Mouse (Mus musculus) liver, adult 2 months (tissue): Measurements from ENCODE around the gene Plekhm1. TPM values are rescaled to one million over a fixed set of nuclear protein-coding genes. Genes with fewer than 3 reads are reported as not detected.

Experiments used
- DNase-seq: peaks from one replicate; pipeline ENCODE4 v3.0.0-alpha.2; 2011; ENCODE audit warnings: low read depth, low spot score; ENCODE audit errors: extremely low read depth
- H3K27ac ChIP-seq: fragments of 200-500 bp; replicated peaks from 2 replicates; pipeline ENCODE4 v1.5.1; 2012; ENCODE audit warnings: low read depth, mild to moderate bottlenecking, control low read depth, inconsistent platforms, low read length; ENCODE audit not compliant: insufficient read depth
- H3K27me3 ChIP-seq: fragments of 200-500 bp; 2 replicates; pipeline ENCODE4 v1.6.1; 2012; ENCODE audit warnings: mild to moderate bottlenecking, moderate library complexity, low read length, inconsistent platforms; ENCODE audit not compliant: control insufficient read depth, insufficient read depth
- H3K36me3 ChIP-seq: fragments of 200-500 bp; 2 replicates; pipeline ENCODE4 v1.6.1; 2012; ENCODE audit warnings: low read length, inconsistent platforms; ENCODE audit not compliant: control insufficient read depth, insufficient read depth
- H3K4me1 ChIP-seq: fragments of 200-500 bp; 2 replicates; pipeline ENCODE4 v1.6.1; 2011; ENCODE audit warnings: low read length; ENCODE audit not compliant: control insufficient read depth, insufficient read depth
- H3K4me3 ChIP-seq: fragments of 200-500 bp; 2 replicates; pipeline ENCODE4 v1.5.1; 2011; ENCODE audit warnings: low read depth, mild to moderate bottlenecking, control low read depth, low read length, moderate library complexity; ENCODE audit not compliant: insufficient read depth
- H3K79me2 ChIP-seq: fragments of 200-500 bp; 2 replicates; pipeline ENCODE4 v1.6.1; 2012; ENCODE audit warnings: inconsistent platforms, mild to moderate bottlenecking, low read length, moderate library complexity; ENCODE audit not compliant: control insufficient read depth, insufficient read depth
- H3K9ac ChIP-seq: fragments of 200-500 bp; 2 replicates; pipeline ENCODE4 v1.6.1; 2012; ENCODE audit warnings: low read depth, mild to moderate bottlenecking, control low read depth, inconsistent platforms, low read length
- CTCF ChIP-seq: fragments of 200-500 bp; IDR thresholded peaks from 2 replicates; pipeline ENCODE4 v1.5.1; 2011; ENCODE audit warnings: low read depth, low read length, control low read depth
- POLR2A ChIP-seq: fragments of 200-500 bp; IDR thresholded peaks from 2 replicates; pipeline ENCODE4 v1.6.1; 2011; ENCODE audit warnings: low read length, control low read depth; ENCODE audit not compliant: insufficient read depth; ENCODE audit errors: extremely low read depth
- WGBS: fragments of 180-500 bp; shearing (Covaris S2); methylation state at CpG from one replicate; pipeline ENCODE4 v1.1.7; 2018; 5-methylcytosine and 5-hydroxymethylcytosine counted together
- polyA plus RNA-seq: library from polyadenylated mRNA; depleted of rRNA; stranded (reverse); fragments of >200 nt; gene quantifications from 2 replicates; pipeline ENCODE4 v1.2.3, GENCODE M21; 2012
- total RNA-seq: library from RNA; depleted of rRNA; stranded (reverse); fragments of >200 nt; gene quantifications from 2 replicates; pipeline ENCODE4 v1.2.3, GENCODE M21; 2014

The Plekhm1 gene
- total and polyA plus RNA-seq, 2 experiments, result 3.5 to 9.8 TPM

GRCm38 (mm10) chr11:103399986-103400385 lies 12.5 kb downstream of the Plekhm1 start:
- peaks cover 5% of the 10 kb centered on the region; the same call in 1 of the 2 replicates for H3K79me2 ChIP-seq
- H3K27ac ChIP-seq, result peak overlapping the region; percentile 88
- H3K4me3 ChIP-seq, result no peak overlapping the region
- WGBS, result 13% methylated on average over 4 of the region's 4 CpGs
- peaks cover 8% of the 10 kb centered on the region for H3K4me1 ChIP-seq
- no peak for TF ChIP-seq CTCF
- TF ChIP-seq POLR2A, result no peak
- peak; percentile 89 for DNase-seq
- no peak overlapping the region for H3K9ac ChIP-seq
- H3K36me3 ChIP-seq, result peaks cover 14% of the 10 kb centered on the region; the same call in 1 of the 2 replicates
- no peaks in the 10 kb centered on the region for H3K27me3 ChIP-seq

DNA sequence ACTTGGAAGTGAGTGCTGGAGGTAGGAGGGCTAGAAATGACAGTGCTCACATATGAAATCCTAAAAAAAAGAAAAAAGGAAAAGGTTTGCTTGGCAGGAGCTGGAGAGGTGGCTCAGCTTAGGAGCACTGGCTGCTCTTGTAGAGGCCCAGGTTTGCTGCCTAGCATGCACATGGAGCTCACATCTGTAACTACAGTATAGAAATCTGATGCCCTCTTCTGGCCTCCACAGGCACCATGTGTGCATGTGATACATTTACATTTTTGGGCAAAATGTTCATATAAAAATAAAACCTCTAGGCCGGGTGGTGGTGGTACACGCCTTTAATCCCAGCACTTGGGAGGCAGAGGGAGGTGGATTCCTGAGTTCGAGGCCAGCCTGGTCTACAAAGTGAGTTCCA lies 13.4 kb downstream of the Plekhm1 start:
- DNase-seq, result no peak
- TF ChIP-seq POLR2A (no peak), CTCF (0 out of 2 replicates have a peak, but pooled peaks have one; percentile 21)
- WGBS, result 79% methylated on average over 3 of the region's 3 CpGs
- Histone ChIP-seq H3K36me3 (peaks cover 14% of the 10 kb centered on the region; the same call in 1 of the 2 replicates), H3K27ac (peak overlapping the region; percentile 86; the same call in 1 of the 2 replicates), H3K27me3 (no peaks in the 10 kb centered on the region), H3K4me3 (no peak overlapping the region), H3K9ac (no peak overlapping the region), H3K79me2 (peaks cover 5% of the 10 kb centered on the region; the same call in 1 of the 2 replicates), H3K4me1 (peaks cover 8% of the 10 kb centered on the region)

- Histone ChIP-seq H3K9ac (no peak overlapping the region), H3K27me3 (no peaks in the 10 kb centered on the region), H3K27ac (no peak overlapping the region), H3K4me3 (no peak overlapping the region), H3K4me1 (peaks cover 8% of the 10 kb centered on the region), H3K36me3 (peaks cover 15% of the 10 kb centered on the region; the same call in 1 of the 2 replicates), H3K79me2 (peaks cover 2% of the 10 kb centered on the region; the same call in 1 of the 2 replicates)
- DNase-seq, result no peak
- WGBS, result 97% methylated on average over 4 of the region's 4 CpGs
- no peak for TF ChIP-seq CTCF
- TF ChIP-seq POLR2A, result no peak
These were observed 15.8 kb downstream of the Plekhm1 start for GRCm38 (mm10) chr11:103396682-103397081.

DNA sequence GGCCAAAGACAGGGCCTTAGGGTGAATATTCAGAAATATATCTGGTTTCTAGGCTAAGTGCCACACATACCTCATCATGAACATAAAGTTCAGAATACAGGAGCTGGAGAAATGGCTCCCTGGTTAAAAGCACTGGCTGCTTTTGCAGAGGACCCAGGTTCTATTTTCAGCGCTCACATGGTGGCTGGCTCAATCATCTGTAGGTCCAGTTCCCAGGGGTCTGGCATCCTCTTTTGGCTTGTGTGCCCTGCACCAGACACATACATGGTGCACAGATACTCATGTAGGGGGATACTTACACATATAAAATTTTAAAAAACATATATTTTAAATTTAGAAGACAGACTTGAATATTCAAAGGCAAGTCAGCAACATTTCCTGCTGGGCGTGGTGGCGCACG lies 16.3 kb downstream of the Plekhm1 start:
- H3K79me2 ChIP-seq, result no peaks in the 10 kb centered on the region; the same call in 1 of the 2 replicates
- H3K4me3 ChIP-seq, result no peak overlapping the region
- peaks cover 8% of the 10 kb centered on the region for H3K4me1 ChIP-seq
- WGBS, result 96% methylated on average over 4 of the region's 4 CpGs
- TF ChIP-seq CTCF (no peak), POLR2A (no peak)
- H3K27ac ChIP-seq, result no peak overlapping the region
- peaks cover 16% of the 10 kb centered on the region; the same call in 1 of the 2 replicates for H3K36me3 ChIP-seq
- no peak for DNase-seq
- H3K27me3 ChIP-seq, result no peaks in the 10 kb centered on the region
- no peak overlapping the region for H3K9ac ChIP-seq

- Histone ChIP-seq H3K36me3 (peaks cover 19% of the 10 kb centered on the region; the same call in 1 of the 2 replicates), H3K79me2 (no peaks in the 10 kb centered on the region; the same call in 1 of the 2 replicates), H3K9ac (no peak overlapping the region), H3K27ac (no peak overlapping the region), H3K4me1 (0 out of 2 replicates have a peak, but pooled peaks cover 2% of the 10 kb centered on the region), H3K27me3 (no peaks in the 10 kb centered on the region), H3K4me3 (no peak overlapping the region)
- 91% methylated on average over 7 of the region's 7 CpGs for WGBS
- no peak for DNase-seq
- no peak for TF ChIP-seq POLR2A
- TF ChIP-seq CTCF, result no peak
These were observed 17.9 kb downstream of the Plekhm1 start for GRCm38 (mm10) chr11:103394604-103395003.

DNA sequence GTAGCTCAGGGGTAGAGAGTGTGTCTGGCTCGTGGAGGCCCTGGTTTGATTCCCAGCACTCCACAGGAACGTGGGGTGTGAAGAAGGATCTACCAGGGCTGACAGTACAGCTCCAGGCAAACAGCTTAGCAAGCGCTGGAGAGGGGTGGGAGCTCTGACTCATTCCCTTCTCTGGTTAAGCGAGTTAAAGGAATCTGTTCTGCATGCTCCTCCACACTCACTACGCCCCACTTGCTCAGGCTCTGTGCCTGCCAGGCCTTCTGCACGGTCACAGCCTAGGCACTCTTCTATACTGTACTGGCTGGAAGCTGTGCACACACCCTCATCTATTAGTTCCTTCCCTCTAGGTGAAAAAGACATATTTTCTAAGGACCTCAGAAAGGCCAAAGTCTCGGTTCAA lies 18.5 kb downstream of the Plekhm1 start:
- 94% methylated on average over 7 of the region's 7 CpGs for WGBS
- no peaks in the 10 kb centered on the region; the same call in 1 of the 2 replicates for H3K79me2 ChIP-seq
- H3K27me3 ChIP-seq, result no peaks in the 10 kb centered on the region
- H3K4me1 ChIP-seq, result no peaks in the 10 kb centered on the region
- no peak overlapping the region for H3K9ac ChIP-seq
- no peak overlapping the region for H3K27ac ChIP-seq
- H3K36me3 ChIP-seq, result peaks cover 21% of the 10 kb centered on the region; the same call in 1 of the 2 replicates
- no peak overlapping the region for H3K4me3 ChIP-seq
- TF ChIP-seq CTCF (no peak), POLR2A (no peak)
- no peak for DNase-seq
